Mouse (Mus musculus) layer of hippocampus, postnatal 10 days (tissue): ENCODE results near the gene Ocln. TPM values are rescaled to one million over a fixed set of nuclear protein-coding genes. Genes with fewer than 3 reads are reported as not detected.

Source experiments
- DNase-seq, 2 experiments: peaks; one replicate each; pipeline ENCODE4 v3.0.0; 2021; ENCODE audit warnings: low spot score in 2 of 2
- long read RNA-seq: library from polyadenylated mRNA; stranded (forward); transcript quantifications from one replicate; pipeline ENCODE4 v2.0.0, GENCODE M21; 2023
- total RNA-seq, 2 experiments: library from RNA; stranded (reverse); gene quantifications; 2 replicates each; pipeline ENCODE4 v1.2.3; 2021

Gene Ocln
- 10 to 100 TPM; 14.7 to 15.8 TPM for total RNA-seq
- long read RNA-seq, full-length matches to known transcripts: 17 of 25 reads
- long read RNA-seq, partial matches to known transcripts: 0 of 25 reads
- long read RNA-seq, other reads (novel, unspliced or antisense): 8 of 25 reads

GRCm38 (mm10) chr13:100552369-100553041 lies at the start of gene Ocln:
Gene Ocln (minus strand): TSS chr13:100552718.
- DNase-seq: peak; percentile 38 to 47

GRCm38 (mm10) chr13:100601034-100601433 lies 48.5 kb upstream of the Ocln start:
- no peak for DNase-seq

GRCm38 (mm10) chr13:100600317-100600716 lies 47.8 kb upstream of the Ocln start:
- DNase-seq: no peak

- DNase-seq: no peak
These were observed 44.8 kb upstream of the Ocln start for GRCm38 (mm10) chr13:100597284-100597683.

- DNase-seq: no peak
These were observed 43.0 kb upstream of the Ocln start for GRCm38 (mm10) chr13:100595552-100595885.

- no peak for DNase-seq
These were observed 42.5 kb upstream of the Ocln start for GRCm38 (mm10) chr13:100594838-100595551.

GRCm38 (mm10) chr13:100594041-100594792 lies 41.7 kb upstream of the Ocln start:
- peak; percentile 16 to 37 for DNase-seq

- DNase-seq: no peak
These were observed 36.1 kb upstream of the Ocln start for GRCm38 (mm10) chr13:100588646-100589045.

- no peak for DNase-seq
These were observed 29.6 kb upstream of the Ocln start for GRCm38 (mm10) chr13:100582144-100582543.

GRCm38 (mm10) chr13:100581701-100582100 lies 29.2 kb upstream of the Ocln start:
- DNase-seq: no peak

GRCm38 (mm10) chr13:100579951-100580350 lies 27.4 kb upstream of the Ocln start:
- no peak for DNase-seq

- DNase-seq: no peak
These were observed 26.7 kb upstream of the Ocln start for GRCm38 (mm10) chr13:100579220-100579619.

GRCm38 (mm10) chr13:100575950-100576349 lies 23.4 kb upstream of the Ocln start:
- DNase-seq: no peak

GRCm38 (mm10) chr13:100570713-100571112 lies 18.2 kb upstream of the Ocln start:
- DNase-seq: no peak

GRCm38 (mm10) chr13:100568359-100568758 lies 15.8 kb upstream of the Ocln start:
- DNase-seq: no peak

GRCm38 (mm10) chr13:100559449-100559848 lies 6.9 kb upstream of the Ocln start:
- no peak for DNase-seq

GRCm38 (mm10) chr13:100557011-100557410 lies 4.5 kb upstream of the Ocln start:
- no peak for DNase-seq

- DNase-seq: no peak
These were observed 522 bp upstream of the Ocln start for GRCm38 (mm10) chr13:100553042-100553437.

- peak in 1 of 2 experiments; percentile 37 for DNase-seq
These were observed 529 bp downstream of the Ocln start for GRCm38 (mm10) chr13:100552009-100552368.

GRCm38 (mm10) chr13:100551371-100552008 lies 1.0 kb downstream of the Ocln start:
- DNase-seq: peak; percentile 14 to 25

GRCm38 (mm10) chr13:100547269-100547668 lies 5.2 kb downstream of the Ocln start:
- no peak for DNase-seq
